16 mouse cellular contexts compared by ENCODE assay signal in the genomic region with DNA sequence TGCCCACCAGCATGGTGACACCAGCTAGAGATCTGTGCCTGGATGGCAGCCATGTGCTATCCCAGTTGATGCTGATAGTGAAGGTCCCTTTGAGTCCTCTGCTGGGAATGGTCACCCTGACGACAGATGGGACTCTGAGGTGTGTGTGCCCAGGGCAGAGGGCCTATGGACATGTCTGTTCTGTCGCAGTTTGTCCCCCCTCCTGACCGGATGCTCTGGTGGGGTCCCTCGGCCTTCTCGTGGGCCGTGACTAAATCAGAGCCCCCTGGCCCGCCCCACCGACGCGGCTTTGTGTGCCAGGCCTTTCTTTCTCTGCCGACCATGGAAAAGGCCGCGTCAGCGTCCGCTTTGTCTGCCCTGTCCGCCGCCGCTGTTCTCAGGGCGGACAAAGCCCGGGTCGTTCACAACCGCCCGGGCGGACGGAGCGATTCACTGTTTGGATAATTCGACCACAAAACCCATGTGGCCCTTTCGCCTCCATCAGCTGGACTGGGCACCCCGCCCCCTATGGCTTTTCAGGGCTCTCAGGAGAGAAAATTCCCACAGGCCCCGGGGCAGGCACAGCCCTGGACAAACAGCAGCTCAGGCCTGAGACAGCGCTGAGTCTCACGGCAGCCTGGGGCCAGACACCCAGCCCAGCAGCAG. TPM values are rescaled to one million over a fixed set of nuclear protein-coding genes. Genes with fewer than 3 reads are reported as not detected.
DNase-seq lines count a peak whose midpoint lies in the region; ATAC-seq and TF ChIP-seq lines count a peak whose summit lies in the region.
"Had no signal": no experiment of that assay in that cellular context is flagged by ENCODE, and none has a peak within 500 bp of the region (broad histone marks: within the 10 kb centered on the region; RNA-seq: fewer than 3 reads in every experiment).

No protein-coding gene starts in this region.

- H3K4me1 ChIP-seq in forebrain, postnatal 0 days (ENCODE audit: insufficient read depth): no peaks in the 10 kb centered on the region
- peaks cover 35% of the 10 kb centered on the region for H3K4me1 ChIP-seq in midbrain, embryonic 13.5 days (replicated peaks)
- no peaks in the 10 kb centered on the region for H3K4me1 ChIP-seq in stomach, postnatal 0 days (replicated peaks; ENCODE audit: control insufficient read depth, insufficient read depth)

- no peaks in the 10 kb centered on the region for H3K36me3 ChIP-seq in forebrain, postnatal 0 days (ENCODE audit: insufficient read depth)
- H3K36me3 ChIP-seq in midbrain, embryonic 13.5 days: no peaks in the 10 kb centered on the region
- no peaks in the 10 kb centered on the region for H3K36me3 ChIP-seq in stomach, postnatal 0 days (ENCODE audit: control insufficient read depth, insufficient read depth, low read length)
- H3K36me3 ChIP-seq: embryonic facial prominence, embryonic 15.5 days; heart, embryonic 15.5 days had no signal

- H3K4me3 ChIP-seq in forebrain, postnatal 0 days (ENCODE audit: low read depth, low read length): no peak overlapping the region
- no peak overlapping the region for H3K4me3 ChIP-seq in midbrain, embryonic 13.5 days (replicated peaks)
- no peak overlapping the region for H3K4me3 ChIP-seq in stomach, postnatal 0 days (ENCODE audit: low read depth, low read length)
- H3K4me3 ChIP-seq: embryonic facial prominence, embryonic 15.5 days; heart, embryonic 15.5 days had no signal

- peak; percentile 50 for ATAC-seq in forebrain, postnatal 0 days
- peak; percentile 66 for ATAC-seq in midbrain, embryonic 13.5 days
- ATAC-seq in stomach, postnatal 0 days (ENCODE audit: low FRiP score, low TSS enrichment): peak; percentile 54; the same call in 1 of the 2 replicates
- ATAC-seq: intestine, postnatal 0 days; liver, postnatal 0 days had no signal

- no peak overlapping the region for H3K4me2 ChIP-seq in forebrain, postnatal 0 days (ENCODE audit: low read depth)
- no peak overlapping the region for H3K4me2 ChIP-seq in midbrain, embryonic 13.5 days (replicated peaks)
- no peak overlapping the region for H3K4me2 ChIP-seq in stomach, postnatal 0 days (replicated peaks; ENCODE audit: low read depth)
- H3K4me2 ChIP-seq: embryonic facial prominence, embryonic 15.5 days; heart, embryonic 15.5 days had no signal

- peak overlapping the region; percentile 25 for H3K9ac ChIP-seq in forebrain, postnatal 0 days
- peak overlapping the region; percentile 56 for H3K9ac ChIP-seq in midbrain, embryonic 13.5 days (replicated peaks)
- H3K9ac ChIP-seq in stomach, postnatal 0 days (ENCODE audit: low read length): no peak overlapping the region
- H3K9ac ChIP-seq: embryonic facial prominence, embryonic 15.5 days; heart, embryonic 15.5 days; liver, postnatal 0 days had no signal

- intact Hi-C loops in left cerebral cortex, postnatal 4 days (cut with DNase I): no loop called here
- intact Hi-C loops in left cerebral cortex, postnatal 14 days (cut with DNase I): no loop called here

- WGBS in forebrain, postnatal 0 days: 19% methylated on average over 32 of the region's 32 CpGs
- WGBS in midbrain, embryonic 13.5 days: 26% methylated on average over 32 of the region's 32 CpGs
- WGBS in stomach, postnatal 0 days: 68% methylated on average over 32 of the region's 32 CpGs

- no peaks in the 10 kb centered on the region for H3K9me3 ChIP-seq in forebrain, postnatal 0 days (ENCODE audit: low read length)
- no peaks in the 10 kb centered on the region for H3K9me3 ChIP-seq in midbrain, embryonic 13.5 days
- no peaks in the 10 kb centered on the region for H3K9me3 ChIP-seq in stomach, postnatal 0 days (ENCODE audit: control insufficient read depth, low read length)
- H3K9me3 ChIP-seq: embryonic facial prominence, embryonic 15.5 days; heart, embryonic 15.5 days had no signal

- no peak for TF ChIP-seq CTCF in forebrain, postnatal 0 days (IDR thresholded peaks at IDR 0.05; ENCODE audit: low read depth)
- TF ChIP-seq CTCF in stomach, postnatal 0 days (IDR thresholded peaks at IDR 0.05; ENCODE audit: low read depth): no peak

- TF ChIP-seq EP300 in stomach, postnatal 0 days (optimal IDR thresholded peaks at IDR 0.05): no peak

- H3K27me3 ChIP-seq in forebrain, postnatal 0 days (ENCODE audit: insufficient read depth, low read length): no peaks in the 10 kb centered on the region
- H3K27me3 ChIP-seq in midbrain, embryonic 13.5 days: no peaks in the 10 kb centered on the region
- no peaks in the 10 kb centered on the region for H3K27me3 ChIP-seq in stomach, postnatal 0 days (ENCODE audit: control insufficient read depth, insufficient read depth, low read length)
- H3K27me3 ChIP-seq: embryonic facial prominence, embryonic 15.5 days had no signal

- peak; percentile 29 for DNase-seq in left cerebral cortex, postnatal 4 days
- no peak for DNase-seq in left cerebral cortex, adult 8-10 months (ENCODE audit: low spot score in 2 of 2)
- peak; percentile 33 for DNase-seq in forebrain, postnatal 0 days
- peak; percentile 63 for DNase-seq in stomach, postnatal 0 days (ENCODE audit: low spot score)
- DNase-seq in right cerebral cortex, postnatal 25 days: no peak
- no peak for DNase-seq in left cerebral cortex, postnatal 14 days (ENCODE audit: low spot score in 2 of 2)
- no peak for DNase-seq in spleen, postnatal 36 days (ENCODE audit: low spot score in 2 of 2)
- DNase-seq: kidney, postnatal 4 days; liver, postnatal 0 days; right cerebral cortex, postnatal 14 days had no signal

- no peak overlapping the region for H3K27ac ChIP-seq in forebrain, postnatal 0 days (ENCODE audit: low read depth, low read length)
- H3K27ac ChIP-seq in midbrain, embryonic 13.5 days: peak overlapping the region; percentile 84
- no peak overlapping the region for H3K27ac ChIP-seq in stomach, postnatal 0 days (replicated peaks)
- H3K27ac ChIP-seq: embryonic facial prominence, embryonic 15.5 days; heart, embryonic 15.5 days had no signal

RNA-seq across cellular contexts. Expression of a gene that starts 4.5 kb away (rescaled TPM):
- not detected for total RNA-seq in left cerebral cortex, postnatal 4 days (2021)
- total RNA-seq in left cerebral cortex, adult 8-10 months (2022): not detected
- 0.15 TPM in 1 of 2 replicates, not detected in the other for total RNA-seq in forebrain, postnatal 0 days (2014; rRNA removed)
- not detected in 2 replicates for polyA plus RNA-seq in forebrain, postnatal 0 days (2015; fragmentation: Nextera tagmentation; extraction: Ambion mirVana)
- not detected in 2 replicates for polyA plus RNA-seq in midbrain, embryonic 13.5 days (2015; fragmentation: Nextera tagmentation; extraction: Ambion mirVana)
- polyA plus RNA-seq in stomach, postnatal 0 days (2015; fragmentation: Nextera tagmentation; extraction: Ambion mirVana): not detected in 2 replicates
- total RNA-seq in left cerebral cortex, postnatal 14 days (2021): not detected
- total RNA-seq: adrenal gland, adult 18-20 months had no signal
- polyA plus RNA-seq: embryonic facial prominence, embryonic 15.5 days; heart, embryonic 15.5 days; intestine, postnatal 0 days; limb, embryonic 11.5 days; liver, postnatal 0 days had no signal

Comparison
In these comparisons a context has a peak if more than half of its experiments do, and no peak if none do; other contexts are left out.
1. DNase-seq: peak in left cerebral cortex, postnatal 4 days (single experiment), forebrain, postnatal 0 days (single experiment) and stomach, postnatal 0 days (single experiment); none in left cerebral cortex, adult 8-10 months (0 of 2), right cerebral cortex, postnatal 25 days (single experiment), left cerebral cortex, postnatal 14 days (0 of 2) and spleen, postnatal 36 days (0 of 2).
2. Peak in every context shown above with its lines, with median percentiles within 50 percentile points of each other: ATAC-seq.